Mouse (Mus musculus): ENCODE measurements at regions not wholly inside any gene's neighbourhood (a gene's known extent, or its start where the extent isn't known, plus 50 kb on each side); places are given as distances from the start of the nearest gene placed in this dataset.

DNA sequence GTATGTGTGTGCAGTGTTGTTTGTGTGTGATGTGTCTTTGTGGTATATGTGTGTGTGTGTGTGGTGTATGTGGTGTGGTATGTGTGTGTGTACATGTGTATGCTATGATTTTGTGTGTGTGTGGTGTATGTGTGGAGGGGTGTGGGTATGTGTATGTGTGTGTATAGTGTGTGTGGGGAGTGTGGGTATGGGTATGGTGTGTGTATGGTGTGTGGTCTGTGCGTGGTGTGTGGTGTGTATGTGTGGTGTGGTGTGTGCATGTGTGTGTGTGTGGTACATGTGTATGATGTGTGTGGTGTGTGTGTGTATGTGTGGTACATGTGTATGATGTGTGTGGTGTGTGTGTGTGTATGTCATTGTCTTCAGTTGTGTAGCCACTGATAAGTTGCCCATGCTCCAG lies 247.8 kb upstream of the Sp4 start:
- no peak for DNase-seq (ENCODE audit: low spot score in 2 of 2)

DNA sequence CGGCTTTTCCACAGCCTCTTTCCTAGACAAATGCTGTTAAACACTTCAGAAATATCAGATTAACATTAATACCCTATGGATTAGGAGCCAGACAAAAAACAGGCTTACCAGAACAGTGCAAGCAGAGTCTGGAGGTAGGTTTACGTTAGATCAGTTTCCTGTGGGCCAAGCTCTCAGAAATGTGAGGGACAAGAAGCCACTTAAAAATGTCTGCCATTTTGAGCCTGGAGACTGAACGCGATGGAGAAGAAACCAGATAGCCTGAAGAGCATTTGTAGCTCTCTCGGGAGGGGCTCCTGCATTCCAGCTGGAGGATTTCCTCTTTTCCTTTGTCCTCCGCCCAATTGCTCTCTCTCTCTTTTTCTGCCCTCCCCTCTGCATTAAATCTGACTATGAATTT lies 239.1 kb upstream of the Sp4 start:
- DNase-seq (ENCODE audit: low spot score in 2 of 2), result no peak

DNA sequence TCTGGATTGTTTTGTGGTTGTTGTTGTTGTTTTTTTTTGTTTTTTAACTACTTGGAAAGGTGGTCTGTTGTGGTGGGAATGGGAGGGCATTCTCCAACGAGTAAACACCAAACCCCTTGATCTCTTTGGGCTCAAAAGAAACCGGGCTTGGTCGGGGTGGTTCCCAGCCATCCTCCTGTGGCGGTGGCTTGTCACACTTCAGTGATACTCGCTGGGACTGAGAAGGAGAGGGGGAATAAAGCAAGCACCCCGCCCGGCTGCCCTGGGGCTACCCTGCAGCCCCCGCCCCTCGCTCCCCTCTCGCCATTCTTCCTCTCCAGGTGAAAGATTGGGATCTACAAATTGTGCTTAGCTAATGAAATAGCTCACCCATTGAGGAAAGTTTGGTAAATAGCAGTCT lies 229.3 kb upstream of the Sp4 start:
- no peak for DNase-seq (ENCODE audit: low spot score in 2 of 2)

DNA sequence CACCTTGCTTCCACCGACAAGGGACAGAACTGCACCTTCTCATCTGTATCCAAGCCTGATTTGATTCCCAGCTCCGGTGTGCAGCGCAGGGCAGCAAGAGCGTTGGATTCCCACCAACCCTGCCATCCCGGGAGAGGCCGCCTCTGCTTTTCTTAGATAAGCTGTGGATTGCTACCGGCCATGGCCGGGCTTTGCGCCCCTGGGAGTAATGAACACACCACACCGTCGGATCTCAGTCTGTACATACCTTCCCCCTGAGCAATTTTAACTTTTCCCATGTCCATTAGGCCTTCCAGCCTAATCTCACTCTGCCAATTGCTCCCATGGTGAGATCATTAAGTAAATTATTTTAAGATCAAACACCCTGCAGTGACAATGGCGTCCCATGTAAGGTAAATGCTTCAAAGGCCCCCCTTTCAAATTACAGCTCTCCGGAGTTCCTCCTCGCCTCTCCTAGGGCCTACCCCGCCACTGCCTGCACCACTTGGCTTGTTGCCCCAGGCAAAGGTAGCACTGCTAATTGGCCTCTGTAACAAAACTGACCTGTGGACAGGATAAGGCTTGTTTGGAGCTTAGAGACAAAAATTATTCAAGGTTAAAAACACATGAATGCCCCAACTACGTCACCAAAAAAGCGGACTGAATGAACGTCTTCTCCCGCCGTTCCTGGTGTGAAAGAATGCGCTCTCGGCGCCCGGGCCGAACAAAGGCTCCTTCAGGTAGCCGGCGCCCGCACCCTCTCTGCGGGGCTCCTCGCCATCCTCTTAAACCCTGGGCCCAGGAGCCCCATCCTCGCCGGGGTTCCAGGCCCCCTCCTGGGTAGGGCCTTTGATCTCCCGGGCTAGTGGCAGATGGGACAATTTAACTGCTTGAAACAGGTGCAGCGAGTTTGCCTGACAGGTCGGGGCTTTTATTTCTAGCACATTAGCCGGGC lies 228.5 kb upstream of the Sp4 start:
- no peak for DNase-seq (ENCODE audit: low spot score in 2 of 2)

DNA sequence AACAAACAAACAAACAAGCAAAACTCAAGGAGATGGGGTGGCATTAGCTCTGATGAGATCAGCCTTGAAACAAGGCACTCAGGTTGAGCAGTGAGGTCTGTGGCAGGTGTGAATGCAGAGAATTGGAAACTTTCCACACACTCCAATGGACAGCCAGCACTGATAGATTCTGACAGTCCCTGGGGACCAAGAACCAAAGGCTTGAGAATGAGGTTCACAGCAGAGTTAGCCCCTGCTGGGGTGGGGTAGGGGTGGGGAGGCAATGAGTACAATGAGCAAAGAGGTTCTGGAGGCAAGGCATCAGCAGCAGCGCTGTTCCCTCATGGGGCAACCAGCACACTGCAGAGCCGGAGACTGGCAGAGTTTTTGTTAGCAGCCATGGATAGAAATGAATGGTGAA lies 220.5 kb upstream of the Sp4 start:
- DNase-seq (ENCODE audit: low spot score in 2 of 2), result no peak

DNA sequence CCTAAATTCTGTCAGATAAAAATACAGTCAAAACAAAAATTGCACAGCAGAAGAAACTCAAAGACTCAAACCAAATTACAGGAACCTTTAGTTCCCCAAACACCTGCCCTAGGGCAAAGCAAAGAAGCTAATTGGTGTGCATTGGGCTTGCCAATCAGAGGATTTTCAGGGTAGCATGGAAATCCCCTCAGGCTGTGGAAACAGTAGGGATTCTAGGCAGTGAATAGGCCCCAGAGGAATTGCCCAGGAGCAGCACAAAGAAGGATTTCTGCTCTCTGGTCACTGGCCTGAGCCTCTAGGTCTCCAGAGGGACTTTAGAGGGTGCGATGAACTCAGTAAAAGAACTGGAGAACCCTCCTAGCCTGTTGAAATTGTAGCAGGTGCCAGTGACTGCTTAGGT lies 220.1 kb upstream of the Sp4 start:
- DNase-seq (ENCODE audit: low spot score in 2 of 2), result no peak

DNA sequence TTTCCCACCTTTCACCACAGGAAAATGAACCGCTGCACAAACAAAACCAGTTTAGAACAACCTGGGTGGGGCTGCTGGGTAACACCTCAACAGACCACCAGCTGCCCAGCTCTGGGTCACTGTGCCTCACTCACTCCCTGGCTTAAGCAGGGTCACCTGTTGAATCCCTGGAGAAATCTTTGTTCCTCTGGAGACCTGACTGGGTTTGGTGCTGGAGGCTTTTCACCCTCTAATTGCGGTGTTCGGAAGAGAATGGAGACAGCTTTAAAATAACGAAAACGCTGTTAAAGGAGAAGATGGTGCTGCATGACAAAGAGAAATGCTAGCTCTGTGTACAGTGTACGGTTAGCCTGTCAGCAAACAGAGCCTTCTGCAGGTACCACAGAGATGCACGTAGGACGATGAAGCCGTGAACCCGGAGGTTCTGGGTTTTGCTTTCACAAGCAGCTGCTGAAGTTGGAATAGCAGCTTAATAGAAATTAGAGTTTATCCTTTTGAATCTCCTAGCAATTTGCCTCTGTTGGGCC lies 218.6 kb upstream of the Sp4 start:
- DNase-seq (ENCODE audit: low spot score in 2 of 2), result no peak

DNA sequence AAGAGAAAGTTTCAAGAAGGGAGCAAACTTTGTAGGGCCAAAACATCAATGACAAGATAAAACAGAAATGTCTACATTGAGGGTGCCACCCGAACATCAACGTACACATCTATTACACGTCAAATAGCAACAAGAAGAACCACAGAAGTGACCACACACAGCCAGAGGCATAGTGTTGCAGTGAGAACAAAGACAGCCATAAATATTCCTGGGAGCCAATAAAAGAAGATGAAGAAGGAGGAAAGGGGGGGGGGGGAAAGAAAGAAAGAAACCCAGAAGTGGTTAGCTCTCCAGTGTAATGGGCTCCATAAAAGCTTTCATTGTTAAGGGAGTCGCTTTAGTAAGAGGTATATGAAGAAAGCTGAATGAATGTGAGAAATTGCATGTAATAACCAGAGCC lies 209.7 kb upstream of the Sp4 start:
- no peak for DNase-seq (ENCODE audit: low spot score in 2 of 2)

DNA sequence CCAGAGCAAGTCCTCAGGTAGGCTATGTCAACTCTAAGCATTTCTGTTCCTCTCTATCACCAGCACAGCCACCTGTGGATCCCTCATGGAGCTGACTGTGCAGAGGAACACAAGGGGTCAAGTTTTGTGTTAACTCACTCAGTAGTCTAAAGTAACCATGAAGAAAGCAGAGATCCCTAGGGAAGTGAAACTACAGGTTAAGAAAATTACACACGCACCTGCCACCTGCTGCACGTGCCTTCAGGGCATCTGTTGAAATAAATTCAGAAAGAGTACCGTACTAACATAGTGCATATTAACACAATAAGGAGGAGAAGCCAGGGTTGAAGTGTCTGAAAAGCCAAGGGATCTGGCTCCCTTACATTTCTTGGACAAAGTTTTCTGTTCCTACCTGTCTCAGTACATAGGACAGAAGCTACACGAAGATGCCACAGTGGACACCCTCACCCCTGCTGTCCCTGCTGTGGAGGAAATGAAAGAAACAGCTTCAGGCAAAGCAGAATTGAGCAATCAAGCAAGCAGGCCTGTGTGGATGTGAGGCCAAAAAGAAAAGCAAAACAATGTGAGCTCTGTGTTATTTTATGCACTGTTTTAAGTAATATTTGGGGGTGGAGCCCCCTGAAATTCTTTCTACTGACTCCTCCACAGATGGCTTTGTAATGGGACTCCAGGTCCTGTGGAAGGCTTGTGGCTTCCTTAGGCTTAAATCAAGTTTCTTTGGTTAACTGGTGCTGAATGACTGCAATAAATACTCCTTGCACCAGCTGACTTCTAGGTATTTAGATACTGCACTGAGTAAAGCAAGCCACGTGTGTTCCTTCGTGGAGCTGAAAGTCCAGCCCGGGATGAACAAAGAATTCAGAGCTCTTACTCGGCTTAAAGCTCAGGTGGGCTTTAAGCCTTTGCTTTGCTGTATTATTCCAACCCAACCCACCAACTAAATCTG lies 208.0 kb upstream of the Sp4 start:
- DNase-seq (ENCODE audit: low spot score in 2 of 2), result no peak

DNA sequence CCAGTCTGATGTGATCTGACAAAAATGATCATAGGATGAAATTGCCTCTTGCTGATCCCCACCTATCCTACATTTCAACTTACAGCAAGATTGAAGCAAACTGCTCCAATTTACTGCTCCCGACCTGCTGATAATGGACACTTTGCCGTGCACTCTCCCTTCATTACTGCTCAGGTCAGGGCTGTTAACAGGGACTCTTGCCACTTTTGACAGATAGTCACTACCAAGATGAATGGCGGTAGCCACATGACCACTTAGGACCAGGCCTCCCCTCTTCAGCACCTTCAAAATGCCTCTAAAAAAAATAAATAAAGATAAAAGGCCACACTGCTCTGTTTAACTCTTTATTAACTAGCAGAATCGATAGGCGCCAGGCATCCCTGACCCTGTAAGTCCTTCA lies 199.2 kb upstream of the Sp4 start:
- DNase-seq (ENCODE audit: low spot score in 2 of 2), result no peak

DNA sequence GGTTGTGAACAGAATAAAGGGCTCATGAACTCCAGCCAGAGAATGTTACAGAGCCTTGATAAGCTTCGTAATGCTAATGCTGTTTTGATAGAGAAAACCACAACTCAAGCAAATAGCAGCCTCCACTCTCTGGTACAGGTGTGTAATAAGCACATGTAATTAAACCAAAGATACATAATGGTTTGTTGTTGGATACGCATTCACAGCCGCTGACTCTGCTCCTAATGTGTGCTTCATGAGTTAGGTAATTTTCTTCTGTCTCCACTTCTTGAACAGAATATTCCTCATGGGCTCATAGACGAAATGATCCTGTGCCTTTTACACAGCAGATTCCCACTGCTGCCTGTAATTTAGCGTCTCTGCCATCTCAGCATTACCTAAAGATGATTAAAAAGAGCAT lies 186.8 kb upstream of the Sp4 start:
- DNase-seq (ENCODE audit: low spot score in 2 of 2), result no peak

DNA sequence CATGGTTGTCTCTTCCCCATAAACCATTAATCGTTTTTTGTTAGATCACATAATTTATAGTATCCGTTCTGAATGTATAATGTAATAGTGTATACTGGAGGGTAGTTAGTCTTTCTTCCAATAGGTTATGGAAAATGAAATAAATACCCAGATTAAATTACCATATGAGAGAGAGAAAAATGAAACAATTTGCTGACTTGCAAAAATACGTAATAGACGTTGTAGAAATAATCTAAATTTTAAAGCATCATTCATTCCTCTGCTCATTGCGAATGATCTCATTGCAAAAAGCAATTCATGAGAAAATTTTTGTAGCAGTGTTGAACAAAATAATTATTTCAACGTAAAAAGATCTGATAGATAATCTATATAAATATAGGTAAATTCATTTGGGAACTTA lies 185.2 kb upstream of the Sp4 start:
- DNase-seq (ENCODE audit: low spot score in 2 of 2), result no peak

DNA sequence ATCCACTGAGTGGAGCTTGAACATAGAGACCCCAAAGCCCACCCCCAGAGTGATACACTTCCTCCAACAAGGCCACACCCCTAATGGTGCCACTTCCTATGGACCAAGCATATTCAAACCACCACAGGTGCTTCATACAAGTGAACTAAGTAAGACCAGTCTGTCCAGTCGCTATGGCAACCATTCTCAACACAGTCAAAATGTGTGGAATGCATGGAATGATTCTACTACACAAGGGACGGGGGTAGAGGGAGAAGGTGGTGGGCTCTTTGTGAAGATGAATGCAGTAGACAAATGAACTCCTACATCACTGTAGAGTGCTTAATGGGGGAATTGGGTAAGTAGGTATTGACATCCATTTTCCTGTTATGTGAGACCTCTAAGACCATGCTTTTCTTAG lies 180.1 kb upstream of the Sp4 start:
- DNase-seq (ENCODE audit: low spot score in 2 of 2), result no peak

DNA sequence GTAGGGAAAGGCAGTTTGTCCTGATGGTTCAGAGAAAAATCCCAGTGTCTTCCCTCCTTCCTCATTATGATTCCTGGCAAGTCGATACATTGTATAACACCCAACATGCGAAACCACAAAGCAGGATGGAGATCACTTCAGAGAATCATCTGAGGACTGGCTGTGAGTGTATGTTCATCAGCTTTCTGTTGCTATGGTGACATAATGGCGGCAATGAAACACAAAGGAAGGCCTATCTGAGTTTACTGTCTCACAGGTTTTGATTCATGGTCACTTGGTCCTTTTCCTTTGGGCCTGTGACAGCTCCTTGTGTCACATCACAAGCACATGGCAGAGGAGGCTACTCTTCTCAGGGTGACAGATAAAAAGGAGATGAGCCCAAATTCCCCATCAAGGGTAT lies 173.5 kb upstream of the Sp4 start:
- DNase-seq (ENCODE audit: low spot score in 2 of 2), result no peak

DNA sequence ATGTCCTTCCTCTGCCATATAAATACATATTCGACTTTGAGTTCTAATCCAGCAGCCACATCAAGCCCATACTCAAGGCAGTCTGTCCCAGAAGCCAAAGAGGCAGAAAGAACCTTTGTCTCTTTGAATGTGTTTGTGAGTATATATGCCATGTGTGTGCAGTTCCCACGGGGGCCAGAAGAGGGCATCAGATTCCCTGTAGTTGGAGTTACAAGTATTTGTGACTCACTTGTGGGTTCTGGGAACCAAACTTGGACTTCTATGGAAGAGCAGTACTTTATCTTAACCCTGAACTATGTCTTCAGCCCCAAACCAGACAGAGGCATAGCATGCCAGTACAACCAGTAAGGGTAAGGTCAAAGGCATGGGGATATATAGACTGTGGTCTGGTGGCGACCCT lies 165.6 kb upstream of the Sp4 start:
- DNase-seq (ENCODE audit: low spot score in 2 of 2), result no peak

DNA sequence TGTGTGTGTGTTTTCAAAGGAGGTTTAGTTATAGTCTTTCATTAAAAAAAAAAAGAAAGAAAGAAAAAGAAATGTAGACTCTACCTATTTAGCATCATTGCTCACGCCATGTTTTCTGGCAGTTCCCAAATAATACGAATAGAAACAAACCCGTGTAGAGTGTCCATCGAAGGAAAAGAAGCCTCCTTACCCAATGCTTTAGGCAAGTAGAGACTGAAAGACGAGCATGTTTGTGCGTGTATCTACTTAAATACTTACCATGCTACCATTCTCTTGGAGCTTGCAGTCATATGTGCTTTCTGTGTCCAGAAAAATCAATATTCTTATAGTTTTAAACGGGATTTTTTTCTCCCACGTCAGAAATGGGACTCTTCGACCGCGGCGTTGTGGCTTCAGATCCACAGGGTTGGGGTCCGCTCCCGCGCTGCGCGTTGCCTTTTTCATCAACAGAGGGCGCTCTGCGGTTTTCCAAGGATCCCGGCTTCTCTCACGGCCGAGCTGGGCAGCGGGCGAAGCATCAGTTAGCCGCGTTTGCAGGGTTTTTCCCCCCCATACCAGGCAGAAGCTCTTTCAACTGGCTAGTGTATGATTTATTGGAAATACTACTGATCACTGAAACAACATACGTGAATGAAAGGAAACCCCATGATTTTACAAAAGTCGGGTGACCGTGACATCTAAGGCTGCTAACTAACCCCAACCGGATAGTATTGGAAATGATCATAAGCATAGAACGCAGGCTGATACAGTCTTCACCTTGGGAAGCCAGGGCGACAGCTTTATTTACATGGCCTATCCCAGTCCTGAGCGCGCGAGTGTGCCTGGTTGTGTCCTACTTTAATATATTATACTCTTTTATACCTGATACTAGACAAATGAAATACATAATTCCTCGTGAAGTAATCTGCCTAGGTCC lies 156.5 kb upstream of the Sp4 start:
- peak; percentile 9 to 72 for DNase-seq (ENCODE audit: low spot score in 2 of 2)

DNA sequence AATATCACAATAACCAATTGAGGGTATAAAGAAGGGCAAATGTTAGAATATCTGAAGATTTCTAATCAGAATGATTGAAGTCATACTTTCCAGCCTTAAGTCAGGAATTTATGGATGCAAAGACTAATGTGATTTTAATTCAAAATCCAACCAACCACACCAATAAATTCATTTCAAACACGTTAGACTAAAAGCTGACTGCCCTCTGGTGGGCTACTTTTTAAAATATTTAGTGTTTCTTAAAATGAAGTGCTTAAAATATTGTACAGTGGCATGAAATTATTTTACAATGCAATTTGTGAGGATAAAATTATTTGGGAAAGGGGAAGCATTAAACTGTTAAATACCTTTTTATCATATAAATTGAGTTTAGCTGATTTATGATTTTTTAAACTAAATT lies 154.4 kb upstream of the Sp4 start:
- DNase-seq (ENCODE audit: low spot score in 2 of 2), result no peak

DNA sequence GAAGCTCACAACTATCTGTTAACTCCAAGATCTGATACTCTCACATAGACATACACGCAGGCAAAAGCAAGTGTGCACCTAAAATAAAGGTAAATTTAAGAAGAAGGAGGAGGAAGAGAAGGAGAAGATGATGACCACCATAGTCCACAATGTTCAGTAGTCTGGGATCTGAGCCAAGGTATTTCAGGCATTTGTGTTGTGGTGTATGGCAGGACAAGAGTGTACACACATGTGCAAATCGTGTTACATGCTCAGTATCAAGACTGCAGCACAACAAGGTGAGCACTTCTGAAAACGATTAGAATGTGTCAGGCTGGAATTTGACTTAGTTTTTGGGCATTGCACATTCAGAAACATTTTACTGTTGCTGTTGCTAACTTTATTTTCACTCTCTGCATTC lies 138.4 kb upstream of the Sp4 start:
- no peak for DNase-seq (ENCODE audit: low spot score in 2 of 2)

DNA sequence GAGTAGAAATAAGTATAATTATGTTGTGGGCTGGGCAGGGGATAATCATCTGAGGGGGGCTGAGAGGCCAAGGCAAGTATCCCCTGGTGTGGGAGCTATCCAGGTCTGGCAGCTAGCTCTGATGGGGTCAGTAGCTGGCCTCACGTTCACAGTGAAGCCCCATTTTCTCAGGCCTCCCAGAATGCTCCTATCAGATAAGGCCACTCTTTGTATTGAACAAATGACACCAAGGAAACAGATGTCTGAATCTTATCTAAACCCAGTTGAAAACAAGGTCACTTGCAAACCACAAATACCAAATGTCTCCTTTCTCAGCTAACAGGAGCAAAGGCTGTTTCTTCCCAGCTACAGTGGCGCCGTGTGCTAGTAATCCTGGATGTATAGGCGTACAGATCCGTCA lies 137.6 kb upstream of the Sp4 start:
- DNase-seq (ENCODE audit: low spot score in 2 of 2), result no peak

DNA sequence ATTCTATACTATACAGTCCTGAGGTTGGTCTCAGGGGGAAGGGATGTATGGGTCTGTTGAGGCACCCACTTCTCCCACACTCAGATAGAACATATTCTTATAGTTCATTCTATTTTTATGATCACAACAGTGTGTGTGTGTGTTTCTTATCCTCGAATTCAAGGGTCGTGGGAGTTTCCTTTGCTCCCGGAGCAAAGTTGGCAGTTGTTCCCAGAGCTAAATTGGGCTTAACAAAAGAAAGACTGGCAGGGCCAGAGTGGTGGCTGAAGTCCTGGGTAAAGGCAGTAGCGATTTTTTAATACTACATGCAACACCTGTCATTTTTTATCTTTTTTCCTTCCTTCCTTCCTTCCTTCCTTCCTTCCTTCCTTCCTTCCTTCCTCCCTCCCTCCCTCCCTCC lies 131.5 kb upstream of the Sp4 start:
- DNase-seq (ENCODE audit: low spot score in 2 of 2), result no peak

DNA sequence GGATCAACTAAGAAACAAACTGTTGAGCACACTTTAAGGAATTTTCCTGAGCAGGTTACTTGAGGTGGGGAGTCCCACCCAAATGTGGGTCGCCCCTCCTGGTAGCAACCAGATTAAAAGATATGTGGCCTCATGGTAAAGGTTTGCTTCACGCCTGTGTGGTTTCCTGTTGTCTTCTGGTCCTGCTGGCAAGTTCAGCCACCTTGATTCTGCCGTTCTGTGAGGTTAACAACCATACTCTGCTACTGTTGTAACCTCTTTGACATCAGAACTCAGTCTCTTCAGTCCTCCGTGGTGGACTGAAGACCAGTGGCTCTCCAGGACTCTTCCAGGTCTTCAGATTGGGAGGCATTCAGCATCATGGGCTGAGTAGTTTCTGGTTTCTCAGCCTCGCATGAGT lies 127.1 kb upstream of the Sp4 start:
- no peak for DNase-seq (ENCODE audit: low spot score in 2 of 2)
